Mouse (Mus musculus): ENCODE data around the gene Rps12. TPM values are rescaled to one million over a fixed set of nuclear protein-coding genes. Genes with fewer than 3 reads are reported as not detected.

Rps12 gene
- polyA plus RNA-seq (2014; fragmentation: Illumina TruSeq; extraction: RNeasy Lipid Tissue Mini Kit (QIAGEN cat#74804); ENCODE audit: low read depth, low replicate concordance), result 465 TPM

GRCm38 (mm10) chr10:23787062-23787821 lies at the start of gene Rps12:
TSS of gene Rps12 (minus strand) at chr10:23787275.

GRCm38 (mm10) chr10:23796551-23797503 lies 9.8 kb upstream of the Rps12 start, which contains the start of gene Slc18b1:
TSS of gene Slc18b1 (plus strand) at chr10:23796986.

Other genes starting within 250 kb of the Rps12 start
- gene Slc18b1, start 9.7 kb upstream of the Rps12 start, polyA plus RNA-seq (2014; fragmentation: Illumina TruSeq; extraction: RNeasy Lipid Tissue Mini Kit (QIAGEN cat#74804); ENCODE audit: low read depth, low replicate concordance), result 42.3 TPM
- gene Vnn3, start 64.2 kb upstream of the Rps12 start, polyA plus RNA-seq (2014; fragmentation: Illumina TruSeq; extraction: RNeasy Lipid Tissue Mini Kit (QIAGEN cat#74804); ENCODE audit: low read depth, low replicate concordance), result 0.25 TPM
- 2.1 TPM for gene Vnn1, start 107.4 kb upstream of the Rps12 start, polyA plus RNA-seq (2014; fragmentation: Illumina TruSeq; extraction: RNeasy Lipid Tissue Mini Kit (QIAGEN cat#74804); ENCODE audit: low read depth, low replicate concordance)
- not detected for gene Taar1, start 133.1 kb upstream of the Rps12 start, polyA plus RNA-seq (2014; fragmentation: Illumina TruSeq; extraction: RNeasy Lipid Tissue Mini Kit (QIAGEN cat#74804); ENCODE audit: low read depth, low replicate concordance)
- not detected for gene Taar2, start 151.3 kb upstream of the Rps12 start, polyA plus RNA-seq (2014; fragmentation: Illumina TruSeq; extraction: RNeasy Lipid Tissue Mini Kit (QIAGEN cat#74804); ENCODE audit: low read depth, low replicate concordance)
- not detected for gene Taar3, start 162.3 kb upstream of the Rps12 start, polyA plus RNA-seq (2014; fragmentation: Illumina TruSeq; extraction: RNeasy Lipid Tissue Mini Kit (QIAGEN cat#74804); ENCODE audit: low read depth, low replicate concordance)
- gene Taar4, start 173.2 kb upstream of the Rps12 start, polyA plus RNA-seq (2014; fragmentation: Illumina TruSeq; extraction: RNeasy Lipid Tissue Mini Kit (QIAGEN cat#74804); ENCODE audit: low read depth, low replicate concordance), result not detected
- gene Taar5, start 183.4 kb upstream of the Rps12 start, polyA plus RNA-seq (2014; fragmentation: Illumina TruSeq; extraction: RNeasy Lipid Tissue Mini Kit (QIAGEN cat#74804); ENCODE audit: low read depth, low replicate concordance), result not detected
- gene Taar6, start 198.4 kb upstream of the Rps12 start, polyA plus RNA-seq (2014; fragmentation: Illumina TruSeq; extraction: RNeasy Lipid Tissue Mini Kit (QIAGEN cat#74804); ENCODE audit: low read depth, low replicate concordance), result not detected
- gene Taar7a, start 206.2 kb upstream of the Rps12 start, polyA plus RNA-seq (2014; fragmentation: Illumina TruSeq; extraction: RNeasy Lipid Tissue Mini Kit (QIAGEN cat#74804); ENCODE audit: low read depth, low replicate concordance), result not detected
- gene Taar7b, start 212.7 kb upstream of the Rps12 start, polyA plus RNA-seq (2014; fragmentation: Illumina TruSeq; extraction: RNeasy Lipid Tissue Mini Kit (QIAGEN cat#74804); ENCODE audit: low read depth, low replicate concordance), result not detected
- gene Taar7d, start 239.9 kb upstream of the Rps12 start, polyA plus RNA-seq (2014; fragmentation: Illumina TruSeq; extraction: RNeasy Lipid Tissue Mini Kit (QIAGEN cat#74804); ENCODE audit: low read depth, low replicate concordance), result not detected

All from sigmoid colon, adult 10 weeks (tissue).